Mouse (Mus musculus): ENCODE measurements around the gene Slc35f2.

DNA sequence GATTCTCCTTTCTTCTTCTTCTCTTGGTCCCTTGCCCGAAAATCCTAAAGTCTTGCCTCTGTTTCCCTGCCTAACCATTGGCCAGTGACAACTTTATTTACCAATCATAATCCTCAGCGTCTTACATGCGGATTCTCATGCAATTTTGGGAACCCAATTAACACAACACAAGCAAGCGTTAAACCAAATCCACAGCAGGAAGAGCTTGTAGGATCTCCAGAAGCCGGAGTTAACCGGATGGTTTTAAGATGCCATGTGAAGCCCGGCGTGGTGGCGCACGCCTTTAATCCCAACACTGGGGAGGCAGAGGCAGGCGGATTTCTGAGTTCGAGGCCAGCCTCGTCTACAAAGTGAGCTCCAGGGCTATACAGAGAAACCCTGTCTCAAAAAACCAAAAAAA is 20.9 kb upstream of the Slc35f2 start:
- no peak for TF ChIP-seq CTCF (IDR thresholded peaks at IDR 0.05; ENCODE audit: low read depth, low read length)
- no peak for TF ChIP-seq GATA1 (IDR thresholded peaks at IDR 0.05; ENCODE audit: borderline replicate concordance, low read length)
